Mouse (Mus musculus): ENCODE measurements around the gene Lmx1a. TPM values are rescaled to one million over a fixed set of nuclear protein-coding genes. Genes with fewer than 3 reads are reported as not detected.

The Lmx1a gene
- polyA plus RNA-seq (2012; rRNA removed; ENCODE audit: low replicate concordance), result 0.08 and 0.10 TPM in 2 replicates

DNA sequence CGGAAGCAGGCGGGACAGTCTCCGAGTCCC, at the start of gene Lmx1a:
Gene Lmx1a, plus strand, starts transcription at position 6 of the 30 bp plus-strand sequence.

Other genes starting within 250 kb of the Lmx1a start
- gene Lrrc52, start 222.5 kb upstream of the Lmx1a start, polyA plus RNA-seq (2012; rRNA removed; ENCODE audit: low replicate concordance), result 0.20 TPM in 1 of 2 replicates, not detected in the other
- 8.4 and 24.8 TPM in 2 replicates for gene Rxrg, start 90.9 kb upstream of the Lmx1a start, polyA plus RNA-seq (2012; rRNA removed; ENCODE audit: low replicate concordance)